Mouse (Mus musculus) heart, embryonic 16.5 days (tissue): ENCODE data around the gene Grk1. TPM values are rescaled to one million over a fixed set of nuclear protein-coding genes. Genes with fewer than 3 reads are reported as not detected.

Source experiments
- ATAC-seq: fragments of 200-750 bp; cut with Nextera tagmentation; replicated peaks from 2 replicates; pipeline ENCODE4 v1.8.0; 2017; ENCODE audit warnings: moderate number of reproducible peaks; ENCODE audit not compliant: insufficient read depth, low FRiP score; ENCODE audit errors: extremely low read depth
- H3K27ac ChIP-seq: fragments of 300-500 bp; sonication (generic); 2 replicates; pipeline ENCODE4 v1.5.1; 2014; ENCODE audit warnings: mild to moderate bottlenecking, low read length, control low read depth, moderate library complexity
- H3K27me3 ChIP-seq: fragments of 300-500 bp; sonication (generic); 2 replicates; pipeline ENCODE4 v1.6.1; 2014; ENCODE audit warnings: low read length, mixed read lengths; ENCODE audit not compliant: control insufficient read depth, insufficient read depth
- H3K36me3 ChIP-seq: fragments of 300-500 bp; sonication (generic); 2 replicates; pipeline ENCODE4 v1.6.1; 2014; ENCODE audit not compliant: control insufficient read depth, insufficient read depth
- H3K4me1 ChIP-seq: fragments of 300-500 bp; sonication (generic); 2 replicates; pipeline ENCODE4 v1.6.1; 2014; ENCODE audit warnings: low read length, mixed read lengths; ENCODE audit not compliant: control insufficient read depth, insufficient read depth
- H3K4me2 ChIP-seq: fragments of 300-500 bp; sonication (generic); 2 replicates; pipeline ENCODE4 v1.6.1; 2014; ENCODE audit warnings: low read depth, mild to moderate bottlenecking, control low read depth, low read length
- H3K4me3 ChIP-seq: fragments of 300-500 bp; sonication (generic); 2 replicates; pipeline ENCODE4 v1.5.1; 2014; ENCODE audit warnings: mild to moderate bottlenecking, control low read depth, low read length
- H3K9ac ChIP-seq: fragments of 300-500 bp; sonication (generic); 2 replicates; pipeline ENCODE4 v1.6.1; 2014; ENCODE audit warnings: low read length, control low read depth
- H3K9me3 ChIP-seq: fragments of 300-500 bp; sonication (generic); replicated peaks from 2 replicates; pipeline ENCODE4 v1.6.1; 2016; ENCODE audit warnings: low read length; ENCODE audit not compliant: control insufficient read depth
- WGBS: fragments of 180-500 bp; shearing (Covaris S2); extraction: QIAGEN DNeasy Blood & Tissue Kit; methylation state at CpG from one replicate; pipeline ENCODE4 v1.1.7; 2014; 5-methylcytosine and 5-hydroxymethylcytosine counted together
- polyA plus RNA-seq: library from polyadenylated mRNA; unstranded; fragments of >200 nt; fragmentation: Nextera tagmentation; extraction: Ambion mirVana; gene quantifications from 2 replicates; pipeline ENCODE4 v1.2.1, GENCODE M21; 2015

The Grk1 gene
- polyA plus RNA-seq, 1 experiment from 2014 or later, result 0.03 TPM

GRCm38 (mm10) chr8:13413823-13414390, 9.0 kb downstream of the Grk1 start:
- 49% methylated on average over 12 of the region's 12 CpGs for WGBS
- Histone ChIP-seq H3K4me1 (no peaks in the 10 kb centered on the region), H3K36me3 (no peaks in the 10 kb centered on the region), H3K27me3 (no peaks in the 10 kb centered on the region), H3K4me2 (no peak overlapping the region), H3K9ac (no peak overlapping the region), H3K27ac (no peak overlapping the region), H3K4me3 (no peak overlapping the region), H3K9me3 (no peaks in the 10 kb centered on the region)
- no peak for ATAC-seq

GRCm38 (mm10) chr8:13415879-13416278, 11.0 kb downstream of the Grk1 start:
- 65% methylated on average over 10 of the region's 10 CpGs for WGBS
- Histone ChIP-seq H3K9me3 (no peaks in the 10 kb centered on the region), H3K9ac (no peak overlapping the region), H3K4me1 (no peaks in the 10 kb centered on the region), H3K27me3 (no peaks in the 10 kb centered on the region), H3K36me3 (no peaks in the 10 kb centered on the region), H3K4me3 (no peak overlapping the region), H3K4me2 (no peak overlapping the region), H3K27ac (no peak overlapping the region)
- ATAC-seq, result no peak

DNA sequence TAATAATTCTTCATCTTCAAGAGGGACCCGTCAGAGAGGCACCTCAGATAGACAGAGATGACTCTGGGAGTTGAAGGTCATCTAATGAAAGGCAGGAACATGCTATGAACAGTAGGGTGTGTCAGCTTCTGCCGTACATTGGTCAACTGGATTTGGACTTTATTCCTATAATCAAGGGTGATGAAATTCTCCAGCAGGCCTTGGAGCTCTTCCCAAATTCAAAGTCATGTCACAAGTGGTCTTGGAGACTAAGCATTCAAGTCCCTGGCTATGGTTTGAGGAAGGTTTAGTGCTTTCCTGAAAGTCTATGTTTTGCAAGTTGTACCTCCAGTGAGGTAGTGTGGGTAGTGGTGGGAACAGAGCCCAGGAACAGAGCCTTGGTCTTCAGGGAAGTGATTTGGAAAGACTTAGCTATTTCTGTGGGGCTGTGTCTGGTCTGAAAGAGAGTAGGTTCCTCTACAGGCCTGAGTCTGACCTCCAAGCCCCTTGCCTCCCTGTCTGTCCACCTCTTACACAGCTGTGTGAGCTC, 14.3 kb downstream of the Grk1 start:
- Histone ChIP-seq H3K4me3 (no peak overlapping the region), H3K4me1 (no peaks in the 10 kb centered on the region), H3K9ac (no peak overlapping the region), H3K9me3 (0 out of 2 replicates have a peak, but pooled peaks cover 3% of the 10 kb centered on the region), H3K27me3 (no peaks in the 10 kb centered on the region), H3K4me2 (no peak overlapping the region), H3K36me3 (no peaks in the 10 kb centered on the region), H3K27ac (no peak overlapping the region)
- ATAC-seq, result no peak
- 66% methylated on average over 2 of the region's 2 CpGs for WGBS

DNA sequence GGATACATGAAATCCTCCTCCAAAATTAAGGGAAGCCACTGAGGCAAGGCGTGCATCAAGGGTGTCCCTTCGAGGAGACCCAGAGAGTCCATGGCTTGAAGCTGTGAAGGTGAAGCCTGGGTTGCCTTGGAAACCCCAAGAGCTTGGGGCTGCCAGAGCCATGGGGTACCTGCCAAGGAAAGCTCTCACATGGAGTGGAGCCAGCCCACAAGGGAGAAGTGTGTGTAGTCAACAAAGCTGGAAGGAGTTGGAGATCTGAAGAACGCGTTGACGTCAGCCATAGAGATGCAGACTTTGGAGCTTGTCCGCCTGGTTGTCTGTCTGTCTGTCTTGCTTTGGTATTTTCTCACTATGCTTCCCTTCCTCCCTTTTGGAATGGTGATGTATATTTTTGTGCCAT, 16.1 kb downstream of the Grk1 start:
- H3K4me2 ChIP-seq, result no peak overlapping the region
- H3K9me3 ChIP-seq, result 0 out of 2 replicates have a peak, but pooled peaks cover 3% of the 10 kb centered on the region
- H3K36me3 ChIP-seq, result no peaks in the 10 kb centered on the region
- no peak for ATAC-seq
- 86% methylated on average over 6 of the region's 6 CpGs for WGBS
- H3K27ac ChIP-seq, result no peak overlapping the region
- H3K4me3 ChIP-seq, result no peak overlapping the region
- H3K4me1 ChIP-seq, result no peaks in the 10 kb centered on the region
- no peaks in the 10 kb centered on the region for H3K27me3 ChIP-seq
- no peak overlapping the region for H3K9ac ChIP-seq

- 0 out of 2 replicates have a peak, but pooled peaks cover 3% of the 10 kb centered on the region for H3K9me3 ChIP-seq
- H3K9ac ChIP-seq, result no peak overlapping the region
- no peak overlapping the region for H3K27ac ChIP-seq
- H3K27me3 ChIP-seq, result no peaks in the 10 kb centered on the region
- H3K4me2 ChIP-seq, result no peak overlapping the region
- 65% methylated on average over 6 of the region's 6 CpGs for WGBS
- no peaks in the 10 kb centered on the region for H3K36me3 ChIP-seq
- H3K4me1 ChIP-seq, result no peaks in the 10 kb centered on the region
- H3K4me3 ChIP-seq, result no peak overlapping the region
- no peak for ATAC-seq
These were observed 22.5 kb downstream of the Grk1 start for GRCm38 (mm10) chr8:13427351-13427750.

DNA sequence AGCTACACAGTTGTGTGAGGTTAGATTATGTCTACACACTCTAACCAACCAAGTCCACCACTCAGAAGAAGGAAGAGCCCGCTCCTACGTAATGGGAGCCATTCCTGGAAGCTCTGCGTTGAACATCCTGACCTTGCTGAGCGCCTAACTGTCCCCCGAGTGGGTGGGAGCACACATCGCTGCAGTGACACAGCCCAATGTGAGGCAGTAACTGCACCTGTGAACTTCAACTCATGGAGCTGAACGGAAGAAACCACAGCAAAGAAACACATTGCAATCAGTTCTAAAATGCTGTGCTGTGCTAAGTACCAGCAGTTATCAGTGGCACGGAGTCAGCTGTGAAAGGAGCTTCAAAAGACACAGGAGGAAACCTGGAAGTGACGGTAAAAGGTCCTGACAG, 23.3 kb downstream of the Grk1 start:
- H3K4me1 ChIP-seq, result no peaks in the 10 kb centered on the region
- H3K9me3 ChIP-seq, result no peaks in the 10 kb centered on the region
- WGBS, result 70% methylated on average over 9 of the region's 9 CpGs
- H3K27ac ChIP-seq, result no peak overlapping the region
- ATAC-seq, result peak; percentile 53; the same call in 1 of the 2 replicates
- H3K9ac ChIP-seq, result no peak overlapping the region
- H3K4me3 ChIP-seq, result no peak overlapping the region
- H3K4me2 ChIP-seq, result no peak overlapping the region
- no peaks in the 10 kb centered on the region for H3K27me3 ChIP-seq
- H3K36me3 ChIP-seq, result no peaks in the 10 kb centered on the region

- 71% methylated on average over 7 of the region's 7 CpGs for WGBS
- Histone ChIP-seq H3K9ac (no peak overlapping the region), H3K4me2 (no peak overlapping the region), H3K36me3 (no peaks in the 10 kb centered on the region), H3K9me3 (no peaks in the 10 kb centered on the region), H3K4me1 (no peaks in the 10 kb centered on the region), H3K27me3 (peaks cover 12% of the 10 kb centered on the region), H3K27ac (no peak overlapping the region), H3K4me3 (no peak overlapping the region)
- ATAC-seq, result no peak
These were observed 25.5 kb downstream of the Grk1 start for GRCm38 (mm10) chr8:13430412-13430811.

GRCm38 (mm10) chr8:13430866-13431265, 26.0 kb downstream of the Grk1 start:
- H3K9me3 ChIP-seq, result no peaks in the 10 kb centered on the region
- H3K4me3 ChIP-seq, result no peak overlapping the region
- H3K4me1 ChIP-seq, result no peaks in the 10 kb centered on the region
- no peak overlapping the region for H3K9ac ChIP-seq
- H3K27ac ChIP-seq, result no peak overlapping the region
- ATAC-seq, result no peak
- no peak overlapping the region for H3K4me2 ChIP-seq
- H3K27me3 ChIP-seq, result peaks cover 15% of the 10 kb centered on the region
- no peaks in the 10 kb centered on the region for H3K36me3 ChIP-seq

GRCm38 (mm10) chr8:13433130-13433529, 28.2 kb downstream of the Grk1 start:
- Histone ChIP-seq H3K4me2 (no peak overlapping the region), H3K9me3 (no peaks in the 10 kb centered on the region), H3K27me3 (peaks cover 25% of the 10 kb centered on the region), H3K4me1 (no peaks in the 10 kb centered on the region), H3K4me3 (no peak overlapping the region), H3K9ac (no peak overlapping the region), H3K27ac (no peak overlapping the region), H3K36me3 (no peaks in the 10 kb centered on the region)
- ATAC-seq, result no peak
- WGBS, result 68% methylated on average over 5 of the region's 5 CpGs
